Mouse (Mus musculus) myocyte (in vitro differentiated cells): ENCODE results near the gene Kif6. TPM values are rescaled to one million over a fixed set of nuclear protein-coding genes. Genes with fewer than 3 reads are reported as not detected.

ENCODE experiments used
- H3K27me3 ChIP-seq: one replicate; pipeline ENCODE4 v1.6.1; 2011; ENCODE audit not compliant: control insufficient read depth, insufficient read depth, insufficient read length
- H3K36me3 ChIP-seq: one replicate; pipeline ENCODE4 v1.6.1; 2011; ENCODE audit not compliant: control insufficient read depth, insufficient read depth
- H3K4me2 ChIP-seq: one replicate; pipeline ENCODE4 v1.6.1; 2011; ENCODE audit warnings: low read depth, control low read depth
- H3K4me3 ChIP-seq: one replicate; pipeline ENCODE4 v1.5.1; 2011; ENCODE audit warnings: mild to moderate bottlenecking, control low read depth, moderate library complexity
- H3K79me2 ChIP-seq: one replicate; pipeline ENCODE4 v1.6.1; 2011; ENCODE audit not compliant: control insufficient read depth, insufficient read depth
- H3ac ChIP-seq: one replicate; pipeline ENCODE4 v1.6.1; 2011; ENCODE audit not compliant: control insufficient read depth, insufficient read length
- CEBPB ChIP-seq: IDR thresholded peaks from 2 replicates; pipeline ENCODE4 v1.6.1; 2011; ENCODE audit warnings: mild to moderate bottlenecking, moderate library complexity; ENCODE audit not compliant: poor library complexity, insufficient read depth, severe bottlenecking
- E2F4 ChIP-seq: IDR thresholded peaks from one replicate; pipeline ENCODE4 v1.6.1; 2011; ENCODE audit warnings: mild to moderate bottlenecking, control low read depth, moderate library complexity; ENCODE audit not compliant: insufficient read depth
- MAX ChIP-seq: IDR thresholded peaks from one replicate; pipeline ENCODE4 v1.6.1; 2011; ENCODE audit warnings: low read depth, mild to moderate bottlenecking, control low read depth
- MYOD1 ChIP-seq, 3 experiments: IDR thresholded peaks; one replicate each; pipeline ENCODE4 v1.6.1; 2011; ENCODE audit warnings: control low read depth in 2 of 3, low read depth in 2 of 3, mild to moderate bottlenecking in 2 of 3, moderate library complexity in 1 of 3; ENCODE audit not compliant: insufficient read length in 2 of 3, control insufficient read depth in 1 of 3
- MYOG ChIP-seq, 3 experiments: IDR thresholded peaks; one replicate each; pipeline ENCODE4 v1.6.1; 2011; ENCODE audit warnings: control low read depth in 2 of 3, low read depth in 2 of 3, mild to moderate bottlenecking in 2 of 3; ENCODE audit not compliant: insufficient read length in 2 of 3, control insufficient read depth in 1 of 3, insufficient read depth in 1 of 3
- POLR2A ChIP-seq: IDR thresholded peaks from one replicate; pipeline ENCODE4 v1.6.1; 2011; ENCODE audit warnings: low read depth, mild to moderate bottlenecking, control low read depth, moderate library complexity; ENCODE audit not compliant: insufficient read length
- POLR2AphosphoS2 ChIP-seq: IDR thresholded peaks from one replicate; pipeline ENCODE4 v1.6.1; 2011; ENCODE audit warnings: low read depth, control low read depth; ENCODE audit not compliant: insufficient read length
- REST ChIP-seq: IDR thresholded peaks from one replicate; pipeline ENCODE4 v1.6.1; 2011; ENCODE audit warnings: mild to moderate bottlenecking, control low read depth, moderate library complexity; ENCODE audit not compliant: insufficient read depth, insufficient read length
- SRF ChIP-seq: IDR thresholded peaks from one replicate; pipeline ENCODE4 v1.6.1; 2011; ENCODE audit warnings: low read depth; ENCODE audit not compliant: control insufficient read depth, insufficient read length
- TCF12 ChIP-seq: IDR thresholded peaks from one replicate; pipeline ENCODE4 v1.6.1; 2011; ENCODE audit warnings: mild to moderate bottlenecking, control low read depth; ENCODE audit not compliant: poor library complexity, insufficient read depth, severe bottlenecking
- TCF3 ChIP-seq: IDR thresholded peaks from one replicate; pipeline ENCODE4 v1.6.1; 2011; ENCODE audit warnings: low read depth, control low read depth; ENCODE audit not compliant: insufficient read length
- USF1 ChIP-seq: IDR thresholded peaks from one replicate; pipeline ENCODE4 v1.6.1; 2011; ENCODE audit warnings: low read depth, mild to moderate bottlenecking, control low read depth, moderate library complexity
- polyA plus RNA-seq: library from polyadenylated mRNA; unstranded; fragments of >200 nt; fragmentation: generic; extraction: Trizol; gene quantifications from one replicate; pipeline ENCODE4 v1.2.1, GENCODE M21; 2012; ENCODE audit warnings: missing spikeins

Kif6 gene
- polyA plus RNA-seq, 1 experiment = 0.07 TPM

DNA sequence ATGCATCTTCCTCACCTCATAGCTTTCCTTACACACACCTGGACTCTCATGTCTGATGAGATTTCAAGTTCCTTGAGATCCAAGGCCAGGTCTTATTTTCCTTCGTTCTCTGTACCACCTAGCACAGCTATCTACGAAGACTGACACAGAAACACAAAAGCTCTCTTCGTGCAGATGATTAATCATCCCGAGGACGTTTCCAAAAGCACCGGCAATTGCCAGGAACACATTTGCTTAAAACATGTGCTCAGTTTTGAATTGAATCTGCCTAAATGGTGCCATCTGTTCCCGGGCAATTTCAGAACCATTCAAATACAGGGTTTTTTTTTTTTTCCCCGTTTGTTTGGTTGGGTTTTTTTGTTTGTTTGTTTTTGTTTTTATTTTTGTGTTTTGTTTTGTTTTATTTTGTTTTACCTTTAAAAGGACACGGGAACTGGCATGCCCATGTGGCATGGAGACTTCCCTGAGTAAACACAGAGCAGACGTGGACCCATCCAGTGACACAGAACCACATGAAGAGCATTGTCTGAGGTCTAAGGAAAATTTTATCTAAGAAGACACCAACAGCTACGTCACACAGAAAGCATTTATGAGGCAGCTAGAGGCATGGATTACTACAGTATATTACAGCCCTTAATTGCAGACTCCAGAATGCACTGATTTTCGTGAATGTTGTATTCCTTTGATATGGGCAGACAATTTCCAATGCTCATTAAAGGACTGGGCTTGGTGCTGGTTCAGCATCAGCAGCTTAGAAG is 88.7 kb downstream of the Kif6 start:
- no peak overlapping the region for H3K4me3 ChIP-seq
- no peaks in the 10 kb centered on the region for H3K27me3 ChIP-seq
- H3K79me2 ChIP-seq = no peaks in the 10 kb centered on the region
- H3ac ChIP-seq = no peak overlapping the region
- no peaks in the 10 kb centered on the region for H3K36me3 ChIP-seq
- TF ChIP-seq MYOD1 (IDR thresholded peaks at IDR 0.05; ENCODE audit: control insufficient read depth in 1 of 3, insufficient read length in 2 of 3, low read depth in 2 of 3) (no peak), E2F4 (no peak), MYOG (IDR thresholded peaks at IDR 0.05; ENCODE audit: control insufficient read depth in 1 of 3, insufficient read depth in 1 of 3, insufficient read length in 2 of 3, low read depth in 2 of 3) (no peak), CEBPB (no peak), TCF3 (no peak), POLR2AphosphoS2 (no peak), MAX (no peak), TCF12 (no peak), SRF (no peak), POLR2A (no peak), REST (no peak), USF1 (no peak)
- no peak overlapping the region for H3K4me2 ChIP-seq

DNA sequence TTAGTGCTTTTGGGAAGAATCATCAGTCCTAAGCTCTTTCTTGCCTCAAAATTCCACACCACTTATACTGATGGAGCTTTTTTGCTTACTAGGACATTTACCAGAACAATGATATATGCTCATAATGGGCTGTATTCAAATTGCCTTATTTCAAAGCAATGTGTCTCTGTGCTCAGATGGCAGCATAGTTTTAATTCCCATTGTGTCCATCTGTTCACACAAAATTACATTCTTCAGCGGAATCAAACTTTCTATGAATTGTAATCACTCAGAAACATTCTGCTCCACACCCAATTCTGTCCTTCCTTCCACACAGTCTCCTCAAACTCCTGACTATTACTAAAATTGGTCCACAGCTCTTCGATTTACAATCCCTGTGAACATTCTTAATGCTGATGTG is 94.3 kb downstream of the Kif6 start:
- Histone ChIP-seq H3ac (no peak overlapping the region), H3K79me2 (no peaks in the 10 kb centered on the region), H3K27me3 (no peaks in the 10 kb centered on the region), H3K4me2 (no peak overlapping the region), H3K4me3 (no peak overlapping the region), H3K36me3 (no peaks in the 10 kb centered on the region)
- TF ChIP-seq MAX (no peak), TCF3 (no peak), USF1 (no peak), REST (no peak), TCF12 (no peak), POLR2A (no peak), POLR2AphosphoS2 (no peak), MYOD1 (IDR thresholded peaks at IDR 0.05; ENCODE audit: control insufficient read depth in 1 of 3, insufficient read length in 2 of 3, low read depth in 2 of 3) (no peak), SRF (no peak), E2F4 (no peak), CEBPB (no peak), MYOG (IDR thresholded peaks at IDR 0.05; ENCODE audit: control insufficient read depth in 1 of 3, insufficient read depth in 1 of 3, insufficient read length in 2 of 3, low read depth in 2 of 3) (no peak)

DNA sequence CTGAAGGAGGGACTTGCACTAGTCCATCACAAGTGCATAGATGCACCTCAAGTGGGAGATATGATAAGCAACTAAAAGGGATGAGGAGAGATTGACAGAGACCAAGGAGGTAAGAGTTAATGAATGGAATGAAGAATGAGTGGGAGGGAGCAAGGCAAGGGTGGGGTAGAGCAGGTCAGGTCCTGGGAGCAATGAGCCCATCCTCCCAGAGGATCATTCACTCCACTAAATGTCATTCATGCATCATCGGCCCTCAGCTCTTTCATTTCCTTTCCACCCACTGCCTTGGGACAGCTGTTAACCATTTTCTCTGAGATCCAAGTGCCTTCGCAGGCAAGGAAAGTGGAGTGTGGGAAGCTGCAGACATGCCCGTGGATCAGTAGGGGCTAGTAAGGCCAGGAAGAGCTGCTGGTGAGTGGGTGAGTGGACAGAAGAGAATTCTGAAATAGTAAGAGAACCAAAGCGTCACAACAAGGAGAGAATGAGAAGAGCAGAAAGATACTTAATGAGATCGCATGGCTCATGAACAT is 95.2 kb downstream of the Kif6 start:
- H3K4me2 ChIP-seq = no peak overlapping the region
- H3K36me3 ChIP-seq = no peaks in the 10 kb centered on the region
- no peak for TF ChIP-seq SRF
- TF ChIP-seq E2F4 = no peak
- TF ChIP-seq REST = no peak
- no peak for TF ChIP-seq MYOD1 (IDR thresholded peaks at IDR 0.05; ENCODE audit: control insufficient read depth in 1 of 3, insufficient read length in 2 of 3, low read depth in 2 of 3)
- TF ChIP-seq TCF12 = no peak
- no peak for TF ChIP-seq TCF3
- no peak for TF ChIP-seq MYOG (IDR thresholded peaks at IDR 0.05; ENCODE audit: control insufficient read depth in 1 of 3, insufficient read depth in 1 of 3, insufficient read length in 2 of 3, low read depth in 2 of 3)
- no peak for TF ChIP-seq POLR2AphosphoS2
- no peak for TF ChIP-seq CEBPB
- TF ChIP-seq USF1 = no peak
- no peak for TF ChIP-seq POLR2A
- no peak for TF ChIP-seq MAX
- H3K27me3 ChIP-seq = no peaks in the 10 kb centered on the region
- no peak overlapping the region for H3ac ChIP-seq
- no peaks in the 10 kb centered on the region for H3K79me2 ChIP-seq
- no peak overlapping the region for H3K4me3 ChIP-seq

DNA sequence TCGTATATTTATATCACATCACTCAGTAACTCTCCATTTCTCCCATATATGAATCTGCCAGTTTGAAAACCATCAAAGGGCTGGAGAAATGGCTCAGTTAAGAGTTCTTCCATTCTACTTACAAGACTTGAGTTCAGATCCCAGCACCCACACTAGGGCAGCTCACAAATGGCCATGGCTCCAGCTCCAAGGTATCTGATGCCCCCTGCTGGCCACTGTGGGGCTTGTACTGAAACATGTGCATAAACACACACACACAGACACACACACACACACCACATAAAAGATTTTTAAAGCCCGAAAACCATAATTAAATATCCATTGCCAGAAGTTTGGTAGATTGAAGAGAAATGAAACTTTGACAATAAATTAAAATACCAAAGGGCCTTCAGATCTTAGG is 111.3 kb downstream of the Kif6 start:
- H3K4me3 ChIP-seq = no peak overlapping the region
- no peaks in the 10 kb centered on the region for H3K27me3 ChIP-seq
- no peaks in the 10 kb centered on the region for H3K36me3 ChIP-seq
- H3K79me2 ChIP-seq = no peaks in the 10 kb centered on the region
- no peak overlapping the region for H3ac ChIP-seq
- H3K4me2 ChIP-seq = no peak overlapping the region
- TF ChIP-seq CEBPB (no peak), MYOG (IDR thresholded peaks at IDR 0.05; ENCODE audit: control insufficient read depth in 1 of 3, insufficient read depth in 1 of 3, insufficient read length in 2 of 3, low read depth in 2 of 3) (no peak), MYOD1 (IDR thresholded peaks at IDR 0.05; ENCODE audit: control insufficient read depth in 1 of 3, insufficient read length in 2 of 3, low read depth in 2 of 3) (no peak), TCF3 (no peak), E2F4 (no peak), MAX (no peak), POLR2AphosphoS2 (no peak), TCF12 (no peak), SRF (no peak), USF1 (no peak), POLR2A (no peak), REST (no peak)
